Mouse (Mus musculus): ENCODE results near the gene Vgll4.

- TF ChIP-seq EP300 (IDR thresholded peaks at IDR 0.05; ENCODE audit: low read length) (no peak), CTCF (conservative IDR thresholded peaks at IDR 0.05 in 1 of 2, IDR thresholded peaks at IDR 0.05 in 1 of 2; ENCODE audit: low read depth in 2 of 2, low read length in 2 of 2) (no peak), MAZ (IDR thresholded peaks at IDR 0.05; ENCODE audit: low read depth, low read length) (no peak), RCOR1 (conservative IDR thresholded peaks at IDR 0.05; ENCODE audit: low read depth, low read length) (no peak), E2F4 (IDR thresholded peaks at IDR 0.05; ENCODE audit: insufficient replicate concordance, low read depth, low read length) (no peak), HCFC1 (IDR thresholded peaks at IDR 0.05; ENCODE audit: low read depth, low read length) (no peak), MYC (IDR thresholded peaks at IDR 0.05; ENCODE audit: low read depth, low read length) (no peak), MEF2A (IDR thresholded peaks at IDR 0.05; ENCODE audit: borderline replicate concordance, low read depth, low read length) (no peak), USF2 (conservative IDR thresholded peaks at IDR 0.05; ENCODE audit: low read depth, low read length) (no peak)
Measured at GRCm38 (mm10) chr6:114890411-114891115, 79.2 kb downstream of the Vgll4 start.

All from CH12.LX (cell line).